Mouse (Mus musculus): Measurements from ENCODE around the gene Crip2.

DNA sequence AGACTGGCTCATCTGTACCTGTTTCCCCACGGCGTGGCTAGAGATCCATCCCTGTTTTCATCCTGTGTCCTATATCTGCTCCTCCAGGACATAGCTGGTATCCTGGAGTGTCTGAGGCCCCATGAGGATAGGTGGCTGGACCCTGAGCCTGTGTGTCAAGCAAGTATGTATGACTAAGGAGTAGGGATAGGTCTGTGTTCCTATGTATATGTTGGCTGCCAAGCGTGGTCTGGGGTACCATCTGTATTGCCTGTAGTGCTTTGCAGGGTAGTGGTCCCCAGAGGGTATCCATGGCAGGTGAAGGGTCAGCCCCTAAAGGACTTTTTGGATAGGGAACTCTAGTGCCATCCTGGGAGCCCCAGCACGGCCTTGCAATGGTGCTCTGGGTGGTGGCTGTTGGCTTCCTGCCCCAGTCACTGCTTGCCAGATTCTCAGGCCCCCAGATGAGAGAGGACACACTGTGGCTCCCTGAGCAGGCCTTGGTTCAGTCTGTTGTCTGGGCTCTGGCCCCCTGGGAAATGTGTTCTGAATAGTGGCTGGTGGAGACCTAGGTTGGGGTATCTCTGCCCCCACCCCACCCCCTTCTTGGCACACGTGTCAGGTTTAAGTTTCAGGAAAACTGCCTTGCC, 39.5 kb upstream of the Crip2 start:
- no peak for TF ChIP-seq POLR2A (IDR thresholded peaks at IDR 0.05; ENCODE audit: borderline replicate concordance, insufficient read depth, low read length)
- no peak for TF ChIP-seq CTCF (IDR thresholded peaks at IDR 0.05; ENCODE audit: borderline replicate concordance, insufficient read depth, low read depth, low read length)
